Mouse (Mus musculus): ENCODE measurements around the gene Trak1. TPM values are rescaled to one million over a fixed set of nuclear protein-coding genes. Genes with fewer than 3 reads are reported as not detected.

Trak1 gene
- polyA plus RNA-seq, 1 experiment from 2014 or later: 12.2 TPM

GRCm38 (mm10) chr9:121494006-121494767 lies 196.9 kb downstream of the Trak1 start:
- WGBS: 3% methylated on average over 48 of the region's 48 CpGs
- H3K27me3 ChIP-seq (ENCODE audit: low read depth, poor library complexity, severe bottlenecking): peaks cover 64% of the 10 kb centered on the region
- H3K9me3 ChIP-seq (replicated peaks): no peaks in the 10 kb centered on the region
- peak; percentile 57 for DNase-seq (ENCODE audit: low spot score)
- no peak overlapping the region for H3K27ac ChIP-seq
- no peaks in the 10 kb centered on the region for H3K36me3 ChIP-seq
- peaks cover 22% of the 10 kb centered on the region for H3K4me1 ChIP-seq
- peak overlapping the region; percentile 48 for H3K4me3 ChIP-seq

GRCm38 (mm10) chr9:121495529-121495928 lies 198.2 kb downstream of the Trak1 start, which contains the start of gene Cck:
Cck (minus strand) TSS chr9:121495694.
- peak; percentile 62 for DNase-seq (ENCODE audit: low spot score)
- Histone ChIP-seq H3K4me1 (peaks cover 22% of the 10 kb centered on the region), H3K4me3 (peak within 1 kb of the TSS; percentile 48), H3K9me3 (replicated peaks) (no peaks in the 10 kb centered on the region), H3K27me3 (ENCODE audit: low read depth, poor library complexity, severe bottlenecking) (peaks cover 64% of the 10 kb centered on the region), H3K36me3 (no peaks in the 10 kb centered on the region), H3K27ac (no peak within 1 kb of the TSS)
- 3% methylated on average over 12 of the region's 12 CpGs for WGBS

- 31% methylated on average over 10 of the region's 10 CpGs for whole genome bisulfite sequencing
- Histone ChIP-seq H3K36me3 (no peaks in the 10 kb centered on the region), H3K9me3 (replicated peaks) (no peaks in the 10 kb centered on the region), H3K27me3 (ENCODE audit: low read depth, poor library complexity, severe bottlenecking) (peaks cover 64% of the 10 kb centered on the region), H3K4me3 (no peak overlapping the region), H3K4me1 (peaks cover 22% of the 10 kb centered on the region), H3K27ac (no peak overlapping the region)
- no peak for DNase-seq (ENCODE audit: low spot score)
Observed at GRCm38 (mm10) chr9:121496102-121496501, 198.8 kb downstream of the Trak1 start.

GRCm38 (mm10) chr9:121505346-121505745 lies 208.0 kb downstream of the Trak1 start:
- WGBS: 92% methylated on average over 8 of the region's 8 CpGs
- Histone ChIP-seq H3K4me1 (no peaks in the 10 kb centered on the region), H3K27ac (no peak overlapping the region), H3K4me3 (no peak overlapping the region), H3K9me3 (replicated peaks) (no peaks in the 10 kb centered on the region), H3K27me3 (ENCODE audit: low read depth, poor library complexity, severe bottlenecking) (no peaks in the 10 kb centered on the region), H3K36me3 (no peaks in the 10 kb centered on the region)
- DNase-seq (ENCODE audit: low spot score): no peak

- Histone ChIP-seq H3K27me3 (ENCODE audit: low read depth, poor library complexity, severe bottlenecking) (no peaks in the 10 kb centered on the region), H3K36me3 (no peaks in the 10 kb centered on the region), H3K4me1 (no peaks in the 10 kb centered on the region), H3K4me3 (no peak overlapping the region), H3K9me3 (replicated peaks) (no peaks in the 10 kb centered on the region), H3K27ac (no peak overlapping the region)
- no peak for DNase-seq (ENCODE audit: low spot score)
- WGBS: 73% methylated on average over 8 of the region's 8 CpGs
Observed at GRCm38 (mm10) chr9:121506478-121507180, 209.3 kb downstream of the Trak1 start.

- no peak for DNase-seq (ENCODE audit: low spot score)
- H3K4me1 ChIP-seq: no peaks in the 10 kb centered on the region
- no peaks in the 10 kb centered on the region for H3K36me3 ChIP-seq
- no peak overlapping the region for H3K4me3 ChIP-seq
- H3K9me3 ChIP-seq (replicated peaks): no peaks in the 10 kb centered on the region
- no peaks in the 10 kb centered on the region for H3K27me3 ChIP-seq (ENCODE audit: low read depth, poor library complexity, severe bottlenecking)
- WGBS: 86% methylated on average over 4 of the region's 4 CpGs
- no peak overlapping the region for H3K27ac ChIP-seq
Observed at GRCm38 (mm10) chr9:121511911-121512310, 214.6 kb downstream of the Trak1 start.

GRCm38 (mm10) chr9:121514462-121514861 lies 217.2 kb downstream of the Trak1 start:
- Histone ChIP-seq H3K9me3 (replicated peaks) (no peaks in the 10 kb centered on the region), H3K27me3 (ENCODE audit: low read depth, poor library complexity, severe bottlenecking) (no peaks in the 10 kb centered on the region), H3K4me1 (no peaks in the 10 kb centered on the region), H3K27ac (no peak overlapping the region), H3K4me3 (no peak overlapping the region), H3K36me3 (no peaks in the 10 kb centered on the region)
- 91% methylated on average over 5 of the region's 5 CpGs for WGBS
- DNase-seq (ENCODE audit: low spot score): no peak

GRCm38 (mm10) chr9:121520047-121520446 lies 222.7 kb downstream of the Trak1 start:
- Histone ChIP-seq H3K4me1 (no peaks in the 10 kb centered on the region), H3K27me3 (ENCODE audit: low read depth, poor library complexity, severe bottlenecking) (no peaks in the 10 kb centered on the region), H3K36me3 (no peaks in the 10 kb centered on the region), H3K27ac (no peak overlapping the region), H3K9me3 (replicated peaks) (no peaks in the 10 kb centered on the region), H3K4me3 (no peak overlapping the region)
- no peak for DNase-seq (ENCODE audit: low spot score)
- WGBS: 85% methylated on average over 5 of the region's 5 CpGs

Other genes with a start within 250 kb of the Trak1 start
- 119 and 140 TPM in 2 replicates for gene Ulk4, start 20.3 kb upstream of the Trak1 start, polyA plus RNA-seq (2016; fragmentation: Nextera tagmentation; extraction: Ambion mirVana)
- gene Cck, start 198.2 kb downstream of the Trak1 start, polyA plus RNA-seq (2016; fragmentation: Nextera tagmentation; extraction: Ambion mirVana): 0.68 and 0.86 TPM in 2 replicates